Mouse (Mus musculus) 3134 (cell line): ENCODE data around the gene Nek2.

ENCODE experiments used
- DNase-seq: peaks from one replicate; pipeline ENCODE4 v3.0.0-alpha.2; 2011; ENCODE audit warnings: low spot score; ENCODE audit not compliant: insufficient read length; ENCODE audit errors: extremely low read depth

The Nek2 gene

DNA sequence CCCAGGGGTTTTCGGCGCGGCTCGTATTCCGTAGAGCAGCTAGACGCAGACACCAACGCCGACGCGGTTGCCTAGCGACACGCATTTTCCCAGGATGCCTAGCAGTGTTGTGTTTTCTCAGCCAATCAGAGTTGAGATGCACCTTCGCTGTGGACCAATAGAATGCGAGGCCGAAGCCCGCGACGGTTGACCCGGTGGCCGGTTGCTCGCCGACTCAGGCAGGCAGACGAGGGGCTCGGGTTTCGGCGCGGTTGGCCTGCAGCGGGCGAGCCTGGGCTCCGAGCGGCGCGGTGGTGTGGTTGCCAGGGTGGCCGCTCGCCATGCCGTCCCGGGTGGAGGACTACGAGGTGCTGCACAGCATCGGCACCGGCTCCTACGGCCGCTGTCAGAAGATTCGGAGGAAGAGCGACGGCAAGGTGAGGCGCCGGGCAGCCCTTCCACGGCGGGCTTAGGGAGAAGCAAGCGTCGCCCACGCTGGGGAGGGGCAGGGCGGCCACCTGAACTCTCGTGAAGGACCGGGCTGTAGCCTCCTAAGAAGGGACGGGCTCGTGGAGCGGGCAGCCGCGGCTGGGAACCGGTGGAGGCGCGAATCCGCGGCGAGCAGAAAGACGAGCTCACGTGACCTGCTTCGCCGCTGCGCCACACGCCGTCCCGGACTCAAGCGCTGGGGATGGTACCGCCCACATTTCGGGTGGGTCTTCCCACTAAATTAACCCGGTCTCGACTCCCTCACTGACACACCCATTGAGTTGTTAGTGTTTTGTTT is at the start of gene Nek2:
Gene Nek2 (plus strand): TSS at position 119 of the 766 bp plus-strand sequence.
- peak; percentile 96 for DNase-seq

DNA sequence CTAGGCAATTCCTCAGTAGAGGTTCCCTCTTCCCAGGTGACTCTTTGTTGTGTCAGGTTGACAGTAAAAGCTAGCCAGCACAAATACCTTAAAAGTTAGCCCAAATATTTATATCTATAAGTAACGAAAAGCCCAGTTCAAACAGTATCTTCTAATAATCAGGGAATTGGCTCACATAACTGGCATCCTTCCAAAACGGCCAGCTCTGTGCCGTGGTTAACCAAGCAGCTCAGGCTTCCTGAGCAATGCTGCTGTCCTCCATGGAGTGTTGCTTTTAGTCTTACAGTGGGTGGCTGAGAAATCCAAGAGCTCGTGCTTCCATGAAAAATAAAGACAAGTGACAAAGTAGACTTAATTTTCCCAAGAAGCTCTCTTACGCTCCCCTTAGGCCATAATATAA is 47.1 kb upstream of the Nek2 start:
- no peak for DNase-seq

DNA sequence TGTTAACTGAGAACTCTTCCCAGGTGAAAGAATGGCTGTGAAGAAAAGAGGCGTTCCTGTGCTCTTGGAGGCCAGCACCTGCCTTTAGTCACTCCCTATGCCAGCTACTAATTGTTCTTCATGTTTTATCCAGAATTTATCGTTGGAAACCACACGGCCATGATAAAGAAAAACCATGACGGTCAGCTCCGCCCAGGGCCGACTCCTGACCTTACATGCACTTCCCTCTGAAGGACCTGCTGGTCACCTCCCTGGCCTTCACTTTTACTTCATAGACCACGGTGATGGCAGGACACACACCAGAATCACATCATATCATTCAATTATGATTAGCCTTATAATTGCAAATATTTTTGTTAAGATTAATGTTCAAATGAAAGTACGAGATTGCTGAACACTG is 46.1 kb upstream of the Nek2 start:
- no peak for DNase-seq

DNA sequence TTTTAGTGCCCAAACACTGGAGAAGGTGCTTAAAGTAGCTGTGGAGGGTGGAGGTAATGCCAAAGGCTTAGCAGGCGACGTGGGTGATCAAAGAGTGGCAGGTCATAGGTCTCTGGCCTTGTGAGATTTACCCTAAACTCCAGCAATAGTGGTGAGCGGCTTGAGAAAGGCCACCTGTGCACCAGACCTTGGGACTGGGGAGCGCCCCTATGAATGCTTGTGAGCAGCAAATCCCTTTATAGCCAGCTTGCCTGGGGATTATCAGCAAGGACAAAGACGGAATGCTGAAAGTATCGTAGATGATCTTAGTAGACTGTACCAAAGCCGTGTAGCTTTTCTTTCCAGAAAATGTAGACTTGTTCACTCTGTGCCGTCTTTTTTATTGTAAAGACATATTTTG is 43.7 kb upstream of the Nek2 start:
- DNase-seq = no peak

DNA sequence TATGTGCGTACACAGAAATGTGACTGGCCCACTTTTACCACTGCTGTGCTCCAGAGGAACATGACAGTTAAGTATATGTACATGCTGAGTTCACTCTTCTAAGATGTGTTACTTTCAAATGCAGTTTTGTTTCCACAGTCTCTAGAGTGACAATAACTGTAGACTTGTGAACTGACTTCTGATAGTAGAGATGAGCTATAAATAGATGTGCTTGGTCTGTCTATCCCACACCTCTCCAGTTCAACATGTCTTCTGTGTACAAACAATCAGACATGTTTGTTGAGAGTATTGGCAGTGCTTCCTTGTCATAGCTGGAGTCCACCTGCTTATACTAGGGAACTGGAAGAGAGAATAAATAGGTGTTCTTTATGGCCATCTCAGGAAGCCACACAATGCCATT is 40.8 kb upstream of the Nek2 start:
- no peak for DNase-seq

DNA sequence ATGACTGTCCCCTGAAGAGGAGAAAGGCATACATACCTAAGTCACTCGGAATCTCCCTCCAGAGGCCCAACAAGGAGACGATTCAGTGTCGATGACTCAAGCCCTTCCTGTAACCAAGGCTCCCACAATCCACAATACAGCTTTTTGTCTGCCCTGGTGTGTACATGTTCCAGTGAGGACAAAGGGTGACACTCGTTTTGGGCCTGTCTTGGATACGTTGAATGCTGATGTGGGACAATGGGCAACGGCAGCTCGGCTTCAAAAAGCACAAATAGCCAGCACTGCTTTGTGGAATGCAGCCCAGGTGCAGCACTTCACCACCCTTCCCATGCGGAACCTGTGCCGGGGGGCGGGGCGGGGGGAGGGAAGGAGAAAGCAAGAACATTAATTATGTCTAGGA is 36.1 kb upstream of the Nek2 start:
- no peak for DNase-seq

DNA sequence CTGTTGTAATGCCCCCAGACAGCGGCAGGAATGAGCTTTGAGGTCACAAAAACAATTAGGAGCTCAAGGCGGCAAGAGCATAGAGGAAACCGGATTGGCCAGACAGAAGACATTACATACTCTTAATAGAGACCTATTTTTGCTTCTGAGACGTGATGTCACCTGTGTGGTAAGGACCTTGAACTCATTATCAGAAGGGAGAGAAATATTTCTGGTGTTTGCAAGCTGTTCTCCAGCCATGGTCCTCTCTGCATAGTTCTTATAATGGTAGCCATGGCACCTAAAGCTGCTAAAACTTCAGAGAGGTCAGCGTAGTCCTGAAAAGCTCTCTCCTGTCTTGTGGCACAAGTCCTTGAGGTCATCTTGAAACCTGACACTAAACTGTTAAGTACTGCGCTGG is 35.0 kb upstream of the Nek2 start:
- no peak for DNase-seq

DNA sequence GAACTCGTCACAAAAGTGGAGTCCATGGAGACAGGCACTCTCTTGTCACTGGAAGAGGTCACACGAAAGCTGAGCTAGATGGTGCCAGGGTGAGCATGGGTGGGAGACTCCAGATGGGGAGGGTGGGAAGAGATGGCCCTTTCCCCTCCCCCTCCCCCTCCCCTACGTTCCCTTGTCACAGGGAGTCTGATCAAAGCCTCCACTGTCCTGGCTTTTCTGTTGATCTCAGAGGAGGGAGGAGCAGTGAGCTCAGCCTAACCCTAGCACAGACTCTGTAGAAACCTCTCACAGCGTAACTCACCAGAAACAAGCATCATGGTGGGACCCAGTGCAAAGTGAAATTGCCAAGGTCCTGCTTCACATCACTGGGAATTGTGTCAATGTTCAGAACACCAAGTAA is 33.9 kb upstream of the Nek2 start:
- DNase-seq = no peak

DNA sequence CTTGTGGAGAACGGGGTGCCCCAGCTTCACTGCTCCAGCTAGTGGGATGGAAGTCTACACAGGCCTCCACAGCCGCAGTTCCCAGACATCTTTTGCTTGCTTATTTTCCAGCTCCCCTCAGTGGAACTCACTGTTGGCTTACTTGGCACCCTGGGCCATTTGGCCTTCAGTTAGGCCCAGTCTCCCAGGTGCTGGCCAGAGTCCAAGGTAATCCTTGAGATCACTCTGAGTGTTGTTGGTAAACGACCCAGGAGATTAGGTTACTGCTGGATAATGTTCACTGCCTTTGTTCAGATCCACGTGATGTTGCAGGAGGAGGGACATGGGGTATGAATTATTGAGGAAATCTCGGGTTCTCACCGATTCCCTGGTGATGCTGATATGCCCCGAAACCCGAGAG is 28.3 kb upstream of the Nek2 start:
- no peak for DNase-seq

DNA sequence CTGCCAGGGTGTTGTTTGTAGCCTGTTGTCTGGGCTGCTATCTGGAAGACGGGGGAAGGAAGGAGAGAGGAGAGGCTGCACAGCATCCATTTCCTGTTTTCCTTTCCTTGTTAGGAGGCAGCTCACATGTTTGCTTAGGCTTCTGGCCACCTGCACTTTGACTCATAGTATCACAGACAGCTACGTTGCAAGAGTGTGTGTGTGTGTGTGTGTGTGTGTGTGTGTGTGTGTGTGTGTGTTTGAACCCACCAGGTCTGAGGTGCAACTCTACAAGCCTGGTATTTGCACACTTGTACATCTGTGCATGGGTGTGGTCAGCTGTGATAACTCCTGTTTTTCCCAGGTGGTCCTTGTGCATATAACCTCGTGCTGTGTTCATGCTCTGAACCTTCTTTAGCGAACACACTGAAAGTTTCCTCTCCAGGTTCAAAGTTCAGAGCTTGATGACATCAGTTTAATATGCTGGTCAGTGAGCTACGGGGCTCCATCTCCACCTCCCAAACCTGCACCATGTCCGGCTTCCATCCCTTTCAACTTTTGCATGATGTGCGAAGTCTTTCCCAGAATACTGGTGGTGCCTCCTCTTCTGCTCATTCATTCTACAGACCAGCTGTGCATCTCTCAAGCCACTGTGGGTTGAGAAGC is 27.2 kb upstream of the Nek2 start:
- no peak for DNase-seq

DNA sequence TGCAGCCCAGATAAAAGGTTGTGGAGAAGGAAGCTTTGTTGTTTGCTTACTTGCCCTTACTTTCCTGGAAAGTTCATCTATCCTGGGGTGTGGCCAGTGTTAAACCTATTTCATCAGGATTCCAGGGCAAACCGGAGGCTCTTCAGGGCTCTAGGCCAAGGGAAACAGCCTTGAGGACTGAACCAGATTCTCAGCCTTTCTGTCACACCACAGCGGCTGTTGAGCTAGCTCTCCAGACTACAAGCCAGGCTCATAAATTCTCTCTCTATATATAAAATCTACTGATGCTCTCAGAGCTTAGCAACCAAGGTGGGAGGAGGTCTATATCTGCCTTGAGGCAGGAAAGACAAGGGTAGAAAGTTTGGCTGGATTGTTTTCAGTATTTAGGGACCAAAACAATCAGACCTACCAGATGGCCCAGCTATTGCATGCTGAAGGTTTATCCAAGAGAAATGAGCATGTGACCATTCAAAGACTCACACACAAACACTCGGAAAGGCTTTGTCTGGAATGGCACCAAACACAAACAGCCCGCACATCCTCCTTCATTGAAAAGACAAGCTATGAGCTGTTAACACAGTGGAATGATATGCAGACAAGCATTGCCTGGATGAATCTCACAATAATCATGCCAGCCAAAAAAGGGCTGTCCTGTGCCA is 24.9 kb upstream of the Nek2 start:
- DNase-seq = no peak

DNA sequence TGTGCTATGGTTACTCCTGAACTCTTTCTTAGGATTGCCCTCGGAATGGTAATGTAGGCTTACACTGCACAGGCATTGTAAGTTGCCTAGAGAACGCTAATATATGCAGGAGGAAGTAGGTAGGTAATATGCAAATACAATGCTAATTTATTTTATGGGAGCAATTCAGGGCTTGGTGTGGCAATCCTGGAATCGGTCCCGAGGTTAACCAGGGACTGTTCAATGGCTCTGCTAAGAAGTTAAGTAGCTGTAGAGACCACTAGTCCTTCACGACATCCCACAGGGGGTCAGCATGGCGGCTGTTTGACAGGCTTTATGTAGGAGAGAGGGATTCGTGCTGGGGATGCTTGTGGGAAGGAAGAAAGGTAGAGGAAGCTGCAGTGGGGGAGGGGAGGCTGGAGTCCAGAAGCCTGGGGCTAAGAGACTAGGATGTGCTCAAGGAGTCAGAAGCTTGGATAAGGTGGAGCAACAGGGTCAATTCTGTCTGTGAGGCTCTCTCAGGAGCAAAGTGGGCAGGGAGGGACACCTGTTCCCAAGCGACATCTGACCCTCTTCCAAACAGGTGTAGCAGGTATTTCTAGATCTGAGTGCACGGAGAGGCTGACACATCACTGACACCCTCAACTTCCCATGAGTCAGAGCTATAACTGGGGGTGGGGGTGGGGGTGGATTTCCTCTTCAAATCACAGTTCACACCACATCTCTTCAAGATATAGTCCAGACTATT is 19.0 kb upstream of the Nek2 start:
- no peak for DNase-seq

DNA sequence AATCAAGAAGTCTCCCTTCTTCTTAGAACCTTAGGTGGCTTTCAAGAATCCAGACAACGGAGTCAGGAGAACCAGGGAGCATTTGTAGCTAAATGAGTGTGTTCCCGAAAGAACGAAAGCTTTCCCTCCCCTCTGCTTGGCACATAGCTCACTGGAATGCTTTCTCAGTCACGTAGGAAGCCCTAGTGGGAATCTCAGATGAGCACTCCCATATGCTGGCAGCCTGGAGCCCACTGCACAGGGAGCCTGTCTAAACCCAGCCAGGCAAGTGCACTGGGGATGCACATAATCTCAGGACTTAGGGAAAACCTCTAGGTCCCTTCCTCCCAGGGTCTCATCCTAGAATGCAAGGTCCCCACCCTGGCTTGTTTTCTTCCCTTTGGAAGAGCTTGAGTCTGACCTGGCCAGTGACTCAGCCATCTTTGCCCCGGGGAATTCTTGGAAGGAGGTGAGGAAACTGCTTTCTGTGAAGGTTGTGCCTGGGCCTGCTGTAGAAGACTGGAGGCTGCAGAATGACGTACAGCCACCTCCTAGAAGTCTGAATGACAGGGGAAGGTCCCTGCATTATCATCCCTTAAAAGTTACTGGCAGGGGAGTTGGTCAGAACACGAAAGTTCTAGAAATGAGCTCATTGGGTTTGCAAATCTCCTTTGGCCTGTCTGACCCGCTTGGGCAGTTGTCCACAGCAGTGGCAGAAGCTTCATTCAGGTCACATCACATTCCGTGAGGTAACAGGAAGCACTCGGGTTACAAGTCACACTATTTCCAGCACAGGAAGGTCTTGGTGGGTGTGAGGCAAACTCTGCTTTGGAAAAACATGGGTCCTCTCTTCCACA is 18.2 kb upstream of the Nek2 start:
- peak; percentile 56 for DNase-seq

DNA sequence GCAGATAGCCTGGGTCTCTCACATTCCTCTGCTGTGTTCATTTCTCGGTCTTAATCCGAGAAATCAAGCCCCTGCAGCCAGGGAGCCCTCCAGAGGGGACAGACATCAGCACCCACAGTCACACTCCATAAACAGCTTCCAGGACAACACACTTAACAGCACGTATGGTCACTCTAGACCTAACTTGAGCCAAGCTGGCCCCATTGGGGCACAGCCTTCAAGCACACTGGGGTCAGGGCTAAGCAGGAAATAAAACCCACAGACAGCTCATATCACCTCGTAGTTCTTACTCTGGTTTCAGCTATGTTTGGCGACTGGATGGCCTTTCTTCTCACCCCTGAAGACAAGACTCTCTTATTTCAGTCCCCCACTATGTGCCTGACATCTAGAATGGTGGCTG is 16.5 kb upstream of the Nek2 start:
- no peak for DNase-seq

DNA sequence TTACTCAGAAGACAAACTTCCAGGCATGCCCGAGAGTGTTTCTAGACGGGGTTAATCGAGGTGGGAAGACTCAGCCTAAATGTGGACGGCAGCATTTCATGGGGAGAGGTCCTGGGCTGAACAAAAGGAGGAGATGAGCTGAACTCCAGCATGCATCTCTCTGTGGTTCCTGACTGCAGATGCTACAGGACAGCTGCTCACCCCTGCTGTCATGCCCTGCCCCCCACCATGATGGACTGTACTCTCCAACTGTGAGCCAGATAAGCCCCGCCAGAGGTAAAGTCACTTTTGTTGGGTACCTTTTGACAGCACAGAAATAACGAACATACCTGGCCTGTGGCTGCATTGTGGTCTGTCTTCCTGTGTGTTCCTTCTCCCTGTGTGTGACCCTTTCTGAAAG is 15.5 kb upstream of the Nek2 start:
- DNase-seq = no peak

DNA sequence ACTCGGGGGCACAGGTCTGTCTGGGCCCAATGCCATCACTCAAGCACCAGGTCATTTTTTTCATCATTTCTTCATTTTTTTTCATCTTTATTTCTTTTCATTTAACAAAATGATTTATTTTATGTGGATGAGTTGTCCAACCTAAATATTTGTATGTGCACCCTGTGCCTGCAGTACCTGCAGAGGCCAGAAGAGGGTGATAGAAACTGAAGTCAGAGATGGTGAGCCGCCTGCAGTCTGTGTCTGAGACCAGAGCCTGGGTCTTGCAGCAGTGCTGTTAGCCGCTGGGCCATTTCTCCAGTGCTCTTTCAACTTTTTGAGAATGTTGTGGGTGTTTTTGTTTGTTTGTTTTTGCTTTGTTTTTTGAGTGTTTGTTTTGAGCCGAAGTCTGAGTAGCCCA is 14.5 kb upstream of the Nek2 start:
- no peak for DNase-seq

DNA sequence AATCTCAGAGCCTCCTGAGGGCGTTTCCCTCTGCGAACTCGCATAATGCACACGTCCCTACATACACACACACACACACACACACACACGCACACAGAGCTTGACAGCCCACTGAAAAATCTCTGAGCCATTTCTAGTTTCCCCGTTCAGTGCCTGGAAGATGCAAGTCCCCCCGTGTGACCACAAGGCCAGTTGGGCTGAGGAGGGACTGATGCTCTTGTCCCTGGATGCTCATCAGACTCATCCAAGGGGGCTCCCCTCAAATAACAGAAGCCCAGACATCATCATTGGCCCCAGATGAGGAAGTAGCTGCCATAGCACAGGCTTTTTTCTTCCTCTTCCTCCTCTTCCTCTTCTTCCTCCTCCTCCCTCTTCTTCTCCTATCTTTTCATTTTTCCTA is 13.3 kb upstream of the Nek2 start:
- DNase-seq = no peak

DNA sequence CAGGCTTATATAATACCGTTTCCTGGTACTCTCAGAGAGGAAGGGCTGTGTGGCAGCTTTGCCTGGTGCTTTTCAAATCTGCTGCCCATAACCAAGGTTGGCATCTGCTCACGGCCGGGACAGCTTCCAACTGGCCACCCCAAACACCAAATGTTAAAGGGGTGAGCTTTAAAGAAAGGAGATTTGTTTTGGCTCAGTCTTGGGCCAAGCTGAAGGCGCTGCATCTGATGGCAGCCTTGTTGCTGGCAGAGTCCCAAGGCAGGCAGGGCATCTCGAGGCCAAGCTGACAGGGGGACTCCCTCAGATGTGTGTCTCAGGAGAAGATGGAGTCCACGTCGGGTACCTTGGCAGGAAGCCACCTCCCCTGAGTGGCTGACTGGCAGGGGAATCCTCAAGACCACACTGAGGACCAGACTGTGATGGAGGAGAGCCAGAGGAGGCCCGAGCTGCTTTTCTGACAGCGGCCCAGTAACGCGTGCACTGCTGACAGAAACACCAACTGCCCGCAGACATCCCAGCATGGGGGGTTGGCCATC is 12.5 kb upstream of the Nek2 start:
- DNase-seq = no peak

DNA sequence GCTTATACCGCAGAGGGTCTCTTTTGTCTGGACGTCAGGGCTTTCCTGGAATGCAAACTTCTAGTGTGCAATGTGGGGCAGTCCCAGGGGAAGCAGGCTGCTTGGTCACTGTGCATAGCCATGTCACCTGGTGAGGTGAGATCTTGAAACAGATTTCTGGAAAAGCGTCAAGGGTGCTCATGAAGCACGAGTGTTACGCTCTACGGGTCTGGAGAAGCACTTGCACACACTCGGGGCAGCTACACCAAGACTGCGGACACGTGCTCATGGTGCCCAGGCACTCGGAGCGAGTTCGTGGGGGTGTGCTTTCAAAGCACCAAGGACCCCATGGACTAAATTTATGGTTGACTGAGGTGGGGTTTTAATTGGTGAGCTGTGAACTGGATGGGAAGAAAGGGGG is 9.5 kb upstream of the Nek2 start:
- DNase-seq = no peak

DNA sequence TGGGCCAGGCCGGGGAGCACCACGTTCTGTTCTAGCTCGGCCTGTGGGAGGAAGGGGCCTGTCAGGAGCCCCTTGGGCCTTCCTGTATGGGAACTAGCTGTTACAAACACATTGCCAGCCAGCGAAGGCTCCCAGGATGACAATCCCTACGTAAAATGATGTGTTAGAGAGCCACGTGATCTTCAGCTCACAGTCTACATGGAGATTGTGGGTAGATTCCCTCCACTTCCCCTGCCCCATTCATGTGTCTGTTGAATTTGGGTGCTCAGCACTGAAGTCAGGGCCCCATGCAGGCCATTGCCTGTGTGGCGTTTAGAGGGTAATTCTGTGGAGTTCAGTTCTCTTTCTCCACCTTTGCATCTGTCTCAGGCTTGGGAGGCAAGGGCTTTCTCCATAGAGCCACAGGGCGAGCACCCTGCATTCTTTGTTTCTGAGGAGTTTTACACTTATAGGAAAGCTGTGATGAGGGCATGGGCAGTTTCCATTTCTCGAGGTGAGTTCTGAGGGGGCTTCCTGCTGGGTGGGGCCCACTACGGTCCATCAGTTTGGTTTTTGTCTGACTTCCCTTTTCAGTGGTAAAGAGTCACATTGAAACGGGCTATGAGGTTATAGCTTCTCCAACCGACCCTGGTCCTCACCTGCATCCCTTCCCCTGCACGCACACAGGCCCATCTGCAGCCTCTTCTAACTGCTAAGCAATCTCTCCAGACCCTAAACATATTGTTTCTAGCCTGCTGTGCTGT is 8.1 kb upstream of the Nek2 start:
- no peak for DNase-seq
